ENCODE assay signal across 12 mouse cellular contexts in genomic region chr13:99501393-99501792, GRCm38 (mm10). TPM values are rescaled to one million over a fixed set of nuclear protein-coding genes. Genes with fewer than 3 reads are reported as not detected.
DNase-seq lines count a peak whose midpoint lies in the region; ATAC-seq and TF ChIP-seq lines count a peak whose summit lies in the region.
"Had no signal": no experiment of that assay in that cellular context is flagged by ENCODE, and none has a peak within 500 bp of the region (broad histone marks: within the 10 kb centered on the region; RNA-seq: fewer than 3 reads in every experiment).

No protein-coding gene starts in this region.

- 56% methylated on average over 7 of the region's 7 CpGs for WGBS in midbrain, embryonic 10.5 days
- WGBS in midbrain, embryonic 11.5 days = 50% methylated on average over 7 of the region's 7 CpGs
- 10% methylated on average over 7 of the region's 7 CpGs for WGBS in forebrain, embryonic 13.5 days
- 13% methylated on average over 7 of the region's 7 CpGs for WGBS in hindbrain, postnatal 0 days
- WGBS in neural tube, embryonic 14.5 days = 15% methylated on average over 7 of the region's 7 CpGs

- no peak overlapping the region for H3K9ac ChIP-seq in midbrain, embryonic 11.5 days (ENCODE audit: low read length)
- H3K9ac ChIP-seq in forebrain, embryonic 13.5 days = peak overlapping the region; percentile 62
- H3K9ac ChIP-seq in hindbrain, postnatal 0 days (replicated peaks; ENCODE audit: low read length) = 0 out of 2 replicates have a peak overlapping the region, but pooled peaks have one; percentile 4
- peak overlapping the region; percentile 29; the same call in 1 of the 2 replicates for H3K9ac ChIP-seq in neural tube, embryonic 14.5 days (replicated peaks; ENCODE audit: low read depth, low read length)

- H3K27me3 ChIP-seq in midbrain, embryonic 10.5 days (ENCODE audit: low read depth, poor library complexity, severe bottlenecking) = no peaks in the 10 kb centered on the region
- no peaks in the 10 kb centered on the region for H3K27me3 ChIP-seq in midbrain, embryonic 11.5 days (ENCODE audit: control insufficient read depth, insufficient read depth, low read length)
- no peaks in the 10 kb centered on the region for H3K27me3 ChIP-seq in forebrain, embryonic 13.5 days
- H3K27me3 ChIP-seq in hindbrain, postnatal 0 days (ENCODE audit: insufficient read depth, low read length) = no peaks in the 10 kb centered on the region
- no peaks in the 10 kb centered on the region for H3K27me3 ChIP-seq in neural tube, embryonic 14.5 days (ENCODE audit: control insufficient read depth, insufficient read depth, low read length)

- no peak overlapping the region for H3K4me2 ChIP-seq in midbrain, embryonic 11.5 days
- peak overlapping the region; percentile 56 for H3K4me2 ChIP-seq in forebrain, embryonic 13.5 days
- no peak overlapping the region for H3K4me2 ChIP-seq in hindbrain, postnatal 0 days (ENCODE audit: low read depth, low read length)
- H3K4me2 ChIP-seq in neural tube, embryonic 14.5 days (ENCODE audit: low read depth, low read length) = peak overlapping the region; percentile 9; the same call in 1 of the 2 replicates
- H3K4me2 ChIP-seq: heart, embryonic 11.5 days had no signal

- no peak for DNase-seq in midbrain, embryonic 10.5 days (ENCODE audit: low spot score)
- no peak for DNase-seq in midbrain, embryonic 11.5 days (ENCODE audit: low spot score, missing footprints)
- DNase-seq in hindbrain, postnatal 0 days (ENCODE audit: low spot score) = no peak
- DNase-seq in frontal cortex, postnatal 36 days (ENCODE audit: low spot score in 2 of 2) = no peak
- DNase-seq in cerebellum, postnatal 25 days = no peak
- DNase-seq in gastrocnemius, adult 18-20 months (ENCODE audit: low spot score) = no peak
- DNase-seq: adrenal gland, postnatal 14 days; retina, postnatal 1 day had no signal

- peak overlapping the region; percentile 59 for H3K27ac ChIP-seq in midbrain, embryonic 10.5 days (replicated peaks)
- H3K27ac ChIP-seq in midbrain, embryonic 11.5 days (ENCODE audit: low read depth, low read length) = no peak overlapping the region; the same call in 1 of the 2 replicates
- H3K27ac ChIP-seq in forebrain, embryonic 13.5 days = peak overlapping the region; percentile 91
- H3K27ac ChIP-seq in hindbrain, postnatal 0 days = peak overlapping the region; percentile 56; the same call in 1 of the 2 replicates
- peak overlapping the region; percentile 28; the same call in 1 of the 2 replicates for H3K27ac ChIP-seq in neural tube, embryonic 14.5 days (ENCODE audit: low read depth, low read length)

- peaks cover 98% of the 10 kb centered on the region for H3K36me3 ChIP-seq in midbrain, embryonic 10.5 days
- peaks cover 16% of the 10 kb centered on the region for H3K36me3 ChIP-seq in midbrain, embryonic 11.5 days (ENCODE audit: control insufficient read depth, insufficient read depth, low read length)
- H3K36me3 ChIP-seq in forebrain, embryonic 13.5 days (ENCODE audit: poor library complexity, severe bottlenecking) = peaks cover 56% of the 10 kb centered on the region
- H3K36me3 ChIP-seq in hindbrain, postnatal 0 days (ENCODE audit: insufficient read depth, low read length) = peaks cover 19% of the 10 kb centered on the region
- H3K36me3 ChIP-seq in neural tube, embryonic 14.5 days (ENCODE audit: control insufficient read depth, insufficient read depth, low read length) = peaks cover 25% of the 10 kb centered on the region

- no peak for TF ChIP-seq CTCF in hindbrain, postnatal 0 days (IDR thresholded peaks at IDR 0.05; ENCODE audit: low read depth)

- H3K4me3 ChIP-seq in midbrain, embryonic 10.5 days = no peak overlapping the region
- H3K4me3 ChIP-seq in midbrain, embryonic 11.5 days (ENCODE audit: low read depth, low read length) = no peak overlapping the region
- peak overlapping the region; percentile 6; the same call in 1 of the 2 replicates for H3K4me3 ChIP-seq in forebrain, embryonic 13.5 days
- H3K4me3 ChIP-seq in hindbrain, postnatal 0 days (ENCODE audit: low read length) = no peak overlapping the region
- no peak overlapping the region for H3K4me3 ChIP-seq in neural tube, embryonic 14.5 days (ENCODE audit: low read depth, low read length)

- ATAC-seq in midbrain, embryonic 11.5 days (ENCODE audit: low FRiP score) = no peak
- peak; percentile 17; the same call in 1 of the 2 replicates for ATAC-seq in forebrain, embryonic 13.5 days
- ATAC-seq in hindbrain, postnatal 0 days = no peak
- no peak for ATAC-seq in neural tube, embryonic 14.5 days (ENCODE audit: low read depth)
- ATAC-seq: CD4-positive, CD25-positive, alpha-beta regulatory T cell, adult 4 months had no signal

- peaks cover 51% of the 10 kb centered on the region for H3K4me1 ChIP-seq in midbrain, embryonic 10.5 days
- H3K4me1 ChIP-seq in midbrain, embryonic 11.5 days (ENCODE audit: control insufficient read depth, insufficient read depth, low read length) = peaks cover 23% of the 10 kb centered on the region
- peaks cover 86% of the 10 kb centered on the region for H3K4me1 ChIP-seq in forebrain, embryonic 13.5 days
- peaks cover 17% of the 10 kb centered on the region; the same call in 1 of the 2 replicates for H3K4me1 ChIP-seq in hindbrain, postnatal 0 days (ENCODE audit: insufficient read depth, low read length)
- H3K4me1 ChIP-seq in neural tube, embryonic 14.5 days (ENCODE audit: control insufficient read depth, insufficient read depth, low read length) = peaks cover 39% of the 10 kb centered on the region

- no peaks in the 10 kb centered on the region for H3K9me3 ChIP-seq in midbrain, embryonic 10.5 days (replicated peaks)
- H3K9me3 ChIP-seq in midbrain, embryonic 11.5 days (ENCODE audit: control insufficient read depth, low read length) = no peaks in the 10 kb centered on the region
- no peaks in the 10 kb centered on the region for H3K9me3 ChIP-seq in forebrain, embryonic 13.5 days (replicated peaks)
- H3K9me3 ChIP-seq in hindbrain, postnatal 0 days (ENCODE audit: low read length) = no peaks in the 10 kb centered on the region
- no peaks in the 10 kb centered on the region for H3K9me3 ChIP-seq in neural tube, embryonic 14.5 days (ENCODE audit: control insufficient read depth, low read length)

RNA-seq across cellular contexts. Expression of gene Map1b, which starts 14.9 kb away (rescaled TPM):
- 665 and 916 TPM in 2 replicates for polyA plus RNA-seq in midbrain, embryonic 10.5 days (2016; fragmentation: Nextera tagmentation; extraction: Ambion mirVana)
- polyA plus RNA-seq in midbrain, embryonic 11.5 days (2014; fragmentation: Nextera tagmentation; extraction: Ambion mirVana) = 911 and 979 TPM in 2 replicates
- 1,694 and 1,735 TPM in 2 replicates for polyA plus RNA-seq in forebrain, embryonic 13.5 days (2015; fragmentation: Nextera tagmentation; extraction: Ambion mirVana)
- 690 and 787 TPM in 2 replicates for total RNA-seq in hindbrain, postnatal 0 days (2014; rRNA removed)
- 1,844 and 1,981 TPM in 2 replicates for polyA plus RNA-seq in hindbrain, postnatal 0 days (2015; fragmentation: Nextera tagmentation; extraction: Ambion mirVana)
- polyA plus RNA-seq in neural tube, embryonic 14.5 days (2014; fragmentation: Nextera tagmentation; extraction: Ambion mirVana) = 1,731 and 2,267 TPM in 2 replicates
- total RNA-seq in gastrocnemius, adult 18-20 months (2021) = 10 to 100 TPM in 1 of 2 experiments, 1 to 10 TPM in 1; 7.1 to 11.5 TPM

Comparison
In these comparisons a context has a peak if more than half of its experiments do, and no peak if none do; other contexts are left out.
1. H3K4me2 ChIP-seq: peak in forebrain, embryonic 13.5 days (single experiment) and neural tube, embryonic 14.5 days (single experiment); none in midbrain, embryonic 11.5 days (single experiment) and hindbrain, postnatal 0 days (single experiment).